Mouse (Mus musculus) G1E (cell line): ENCODE measurements around the gene Rhebl1. TPM values are rescaled to one million over a fixed set of nuclear protein-coding genes. Genes with fewer than 3 reads are reported as not detected.

Experiments used
- ATAC-seq: 2 replicates; pipeline ENCODE4 v1.8.0; 2016; ENCODE audit warnings: mild to moderate bottlenecking; ENCODE audit not compliant: insufficient number of reproducible peaks, poor library complexity, low FRiP score, severe bottlenecking; ENCODE audit errors: extremely low read depth
- DNase-seq: peaks from one replicate; pipeline ENCODE4 v3.0.0; 2012; ENCODE audit warnings: low spot score
- H3K27me3 ChIP-seq: 2 replicates; pipeline ENCODE4 v1.6.1; 2012; ENCODE audit warnings: mild to moderate bottlenecking, low read length, inconsistent platforms; ENCODE audit not compliant: insufficient read depth
- H3K36me3 ChIP-seq: replicated peaks from 2 replicates; pipeline ENCODE3; 2012; ENCODE audit warnings: mild to moderate bottlenecking, inconsistent platforms
- H3K4me1 ChIP-seq: 2 replicates; pipeline ENCODE4 v1.6.1; 2012; ENCODE audit warnings: low read depth, low read length, inconsistent platforms, mixed read lengths; ENCODE audit not compliant: insufficient read depth
- H3K4me3 ChIP-seq: 2 replicates; pipeline ENCODE4 v1.5.1; 2012; ENCODE audit warnings: low read depth, mild to moderate bottlenecking, inconsistent platforms, low read length, moderate library complexity, mixed read lengths
- H3K9me3 ChIP-seq: replicated peaks from 2 replicates; pipeline ENCODE4 v1.6.1; 2012; ENCODE audit warnings: inconsistent platforms
- CTCF ChIP-seq: IDR thresholded peaks from 2 replicates; pipeline ENCODE4 v1.5.1; 2012; ENCODE audit warnings: low read depth, low read length, inconsistent platforms, mixed read lengths
- GATA1 ChIP-seq: IDR thresholded peaks from 2 replicates; pipeline ENCODE4 v1.6.1; 2012; ENCODE audit warnings: borderline replicate concordance, low read length, inconsistent platforms, mixed read lengths
- GATA2 ChIP-seq: IDR thresholded peaks from 2 replicates; pipeline ENCODE4 v1.6.1; 2012; ENCODE audit warnings: low read depth, low read length, inconsistent platforms, borderline replicate concordance
- POLR2AphosphoS5 ChIP-seq: IDR thresholded peaks from 2 replicates; pipeline ENCODE4 v1.6.1; 2012; ENCODE audit warnings: low read depth, low read length, inconsistent platforms; ENCODE audit not compliant: insufficient replicate concordance
- TAL1 ChIP-seq: conservative IDR thresholded peaks from 2 replicates; pipeline ENCODE4 v1.6.1; 2012; ENCODE audit warnings: low read depth, low read length, inconsistent platforms, mixed read lengths
- polyA plus RNA-seq: library from polyadenylated mRNA; stranded (reverse); fragments of >175 nt; gene quantifications from 2 replicates; pipeline ENCODE4 v1.2.3, GENCODE M21; 2012
- total RNA-seq, 2 experiments: library from RNA; stranded (forward) in 1 of 2; stranded (reverse) in 1 of 2; fragments of 200-1000 nt in 1 of 2; fragments of >200 nt in 1 of 2; fragmentation: Nextera tagmentation in 1 of 2; gene quantifications; 2 replicates each; pipeline ENCODE4 v1.2.3; 2014 to 2017

The Rhebl1 gene
- total and polyA plus RNA-seq, 3 experiments, result 2.9 to 8.4 (median 7.8) TPM

- peaks cover 7% of the 10 kb centered on the region for H3K9me3 ChIP-seq
- peaks cover 49% of the 10 kb centered on the region for H3K27me3 ChIP-seq
- H3K36me3 ChIP-seq, result no peaks in the 10 kb centered on the region
- TF ChIP-seq GATA2 (no peak), POLR2AphosphoS5 (no peak), GATA1 (no peak), CTCF (no peak), TAL1 (no peak)
- ATAC-seq (no peak), DNase-seq (no peak)
- no peak overlapping the region for H3K4me3 ChIP-seq
- H3K4me1 ChIP-seq, result peaks cover 39% of the 10 kb centered on the region
Observed at GRCm38 (mm10) chr15:98891198-98891742, 3.1 kb downstream of the Rhebl1 start.

DNA sequence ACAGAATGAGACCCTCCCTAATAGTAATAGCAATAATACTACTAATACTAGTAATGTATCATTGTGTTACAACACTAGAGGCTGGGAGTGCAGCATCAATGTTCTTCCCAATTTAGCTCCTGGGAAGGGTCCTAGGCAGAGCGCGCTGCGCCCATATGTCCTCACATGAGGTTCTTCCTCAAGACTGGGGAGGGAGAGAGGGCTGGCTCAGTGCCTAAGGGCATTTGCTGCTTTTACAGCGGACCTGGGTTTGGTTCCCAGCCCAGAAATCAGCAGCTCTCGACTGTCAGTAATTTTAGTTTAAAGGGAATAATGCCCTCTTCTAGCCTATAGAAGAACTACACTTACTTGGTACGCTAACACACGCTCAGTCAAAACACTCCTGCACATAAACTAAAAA, 6.8 kb downstream of the Rhebl1 start:
- ATAC-seq (no peak), DNase-seq (no peak)
- no peaks in the 10 kb centered on the region for H3K9me3 ChIP-seq
- TF ChIP-seq POLR2AphosphoS5 (no peak), TAL1 (no peak)
- peaks cover 15% of the 10 kb centered on the region for H3K4me1 ChIP-seq
- H3K36me3 ChIP-seq, result no peaks in the 10 kb centered on the region
- H3K27me3 ChIP-seq, result peaks cover 14% of the 10 kb centered on the region
- H3K4me3 ChIP-seq, result no peak overlapping the region

DNA sequence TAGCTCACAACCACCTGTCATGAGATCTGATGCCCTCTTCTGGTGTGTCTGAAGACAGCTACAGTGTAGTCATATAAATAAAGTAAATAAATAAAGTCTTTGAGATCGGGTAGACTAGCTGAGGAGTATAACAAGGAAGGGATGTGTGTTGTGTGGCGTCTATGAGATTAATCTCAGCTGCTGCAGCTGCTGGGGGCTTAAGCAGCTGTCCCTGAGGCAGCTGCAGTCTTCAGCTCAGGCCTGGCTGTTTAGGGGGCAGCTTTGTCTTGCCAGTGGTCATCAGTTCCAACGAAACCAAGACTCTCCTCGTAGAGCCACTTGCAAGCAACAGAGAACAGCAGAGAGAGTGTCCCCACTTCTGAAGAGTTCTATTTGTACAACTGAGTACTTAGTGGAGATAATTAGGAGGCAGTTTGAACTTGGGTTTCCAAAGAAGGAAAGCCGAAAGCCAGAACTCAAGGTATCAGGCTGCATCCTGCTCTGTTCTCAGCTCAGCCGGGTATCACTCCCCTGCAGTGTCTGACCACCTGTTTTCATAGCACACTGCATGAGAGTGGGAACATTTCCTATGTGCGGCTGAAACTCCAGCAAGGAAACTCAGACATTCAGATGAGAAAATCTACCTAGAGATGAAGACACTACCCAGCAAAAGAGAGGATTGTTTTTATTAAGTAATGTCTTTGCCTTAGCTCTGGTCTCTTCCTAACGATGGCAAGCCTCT, 7.5 kb downstream of the Rhebl1 start:
- Histone ChIP-seq H3K27me3 (peaks cover 14% of the 10 kb centered on the region), H3K4me1 (peaks cover 13% of the 10 kb centered on the region), H3K36me3 (no peaks in the 10 kb centered on the region), H3K4me3 (no peak overlapping the region), H3K9me3 (no peaks in the 10 kb centered on the region)
- ATAC-seq (no peak), DNase-seq (no peak)
- TF ChIP-seq GATA2 (no peak), TAL1 (no peak), CTCF (no peak), GATA1 (no peak), POLR2AphosphoS5 (no peak)

GRCm38 (mm10) chr15:98884106-98884505, 10.2 kb downstream of the Rhebl1 start:
- TF ChIP-seq GATA2 (no peak), GATA1 (no peak), TAL1 (no peak), POLR2AphosphoS5 (no peak)
- no peak for DNase-seq
- H3K27me3 ChIP-seq, result peaks cover 9% of the 10 kb centered on the region
- ATAC-seq, result no peak
- peaks cover 7% of the 10 kb centered on the region for H3K36me3 ChIP-seq
- H3K4me3 ChIP-seq, result no peak overlapping the region
- H3K4me1 ChIP-seq, result peaks cover 29% of the 10 kb centered on the region
- no peaks in the 10 kb centered on the region for H3K9me3 ChIP-seq

DNA sequence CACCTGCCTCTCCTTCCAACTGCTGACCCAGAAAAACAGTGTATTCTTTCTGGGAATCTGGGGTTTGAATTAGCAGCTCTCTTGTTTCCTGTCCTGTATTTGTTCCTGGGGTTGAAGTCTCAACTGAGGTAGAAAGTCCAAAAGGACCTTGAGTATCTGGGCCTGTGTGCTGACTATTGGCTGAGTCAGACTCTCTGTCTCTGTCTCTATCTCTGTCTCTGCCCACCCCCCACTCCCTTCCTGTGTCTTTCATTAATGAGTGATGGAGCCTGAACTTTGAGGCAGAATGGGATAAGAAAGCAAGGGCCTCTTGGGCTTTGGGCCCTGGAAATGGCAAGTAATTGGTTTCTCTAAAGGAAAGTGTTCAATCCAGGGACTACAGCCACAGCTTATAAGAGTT, 10.7 kb downstream of the Rhebl1 start:
- TF ChIP-seq GATA1 (no peak), TAL1 (no peak), POLR2AphosphoS5 (no peak), CTCF (no peak), GATA2 (no peak)
- Histone ChIP-seq H3K36me3 (peaks cover 12% of the 10 kb centered on the region), H3K4me3 (no peak overlapping the region), H3K9me3 (no peaks in the 10 kb centered on the region), H3K4me1 (peaks cover 34% of the 10 kb centered on the region), H3K27me3 (peaks cover 8% of the 10 kb centered on the region)
- DNase-seq (no peak), ATAC-seq (no peak)

- ATAC-seq (no peak), DNase-seq (no peak)
- H3K27me3 ChIP-seq, result peaks cover under 1% of the 10 kb centered on the region; the same call in 1 of the 2 replicates
- H3K4me3 ChIP-seq, result peak overlapping the region; percentile 81; the same call in 1 of the 2 replicates
- H3K36me3 ChIP-seq, result peaks cover 23% of the 10 kb centered on the region
- no peaks in the 10 kb centered on the region for H3K9me3 ChIP-seq
- TF ChIP-seq GATA1 (no peak), CTCF (no peak), POLR2AphosphoS5 (no peak), GATA2 (no peak), TAL1 (no peak)
- H3K4me1 ChIP-seq, result peaks cover 38% of the 10 kb centered on the region
Observed at GRCm38 (mm10) chr15:98881656-98882008, 12.7 kb downstream of the Rhebl1 start.
